Mouse (Mus musculus): ENCODE results near the gene Ranbp3. TPM values are rescaled to one million over a fixed set of nuclear protein-coding genes. Genes with fewer than 3 reads are reported as not detected.

Gene Ranbp3
- polyA plus RNA-seq, 1 experiment, result 48.7 TPM

- DNase-seq, result no peak
- 79% methylated on average over 11 of the region's 11 CpGs for WGBS
- no peak for TF ChIP-seq CTCF (conservative IDR thresholded peaks at IDR 0.05; ENCODE audit: insufficient read depth, insufficient read length, low read depth, low read length)
- TF ChIP-seq POLR2A (IDR thresholded peaks at IDR 0.05; ENCODE audit: low read depth, low read length), result no peak
- Histone ChIP-seq H3K4me3 (ENCODE audit: insufficient read depth, low read depth, low read length) (no peak overlapping the region), H3K27me3 (replicated peaks; ENCODE audit: control insufficient read depth, insufficient read depth, low read length) (no peaks in the 10 kb centered on the region), H3K36me3 (ENCODE audit: control insufficient read depth, insufficient read depth, low read length) (no peaks in the 10 kb centered on the region), H3K27ac (ENCODE audit: insufficient read depth, low read depth, low read length) (no peak overlapping the region), H3K4me1 (ENCODE audit: control insufficient read depth, insufficient read depth, low read length) (peaks cover 7% of the 10 kb centered on the region; the same call in 1 of the 2 replicates)
Observed at GRCm38 (mm10) chr17:56715360-56715759, 42.3 kb downstream of the Ranbp3 start.

- Histone ChIP-seq H3K4me1 (ENCODE audit: control insufficient read depth, insufficient read depth, low read length) (peaks cover 7% of the 10 kb centered on the region; the same call in 1 of the 2 replicates), H3K36me3 (ENCODE audit: control insufficient read depth, insufficient read depth, low read length) (no peaks in the 10 kb centered on the region), H3K27me3 (replicated peaks; ENCODE audit: control insufficient read depth, insufficient read depth, low read length) (no peaks in the 10 kb centered on the region), H3K27ac (ENCODE audit: insufficient read depth, low read depth, low read length) (0 out of 2 replicates have a peak overlapping the region, but pooled peaks have one; percentile 6), H3K4me3 (ENCODE audit: insufficient read depth, low read depth, low read length) (peak overlapping the region; percentile 75)
- WGBS, result 27% methylated on average over 22 of the region's 22 CpGs
- TF ChIP-seq POLR2A (IDR thresholded peaks at IDR 0.05; ENCODE audit: low read depth, low read length) (no peak), CTCF (conservative IDR thresholded peaks at IDR 0.05; ENCODE audit: insufficient read depth, insufficient read length, low read depth, low read length) (no peak)
- DNase-seq, result no peak
Observed at GRCm38 (mm10) chr17:56715914-56716654, 43.0 kb downstream of the Ranbp3 start.

GRCm38 (mm10) chr17:56716655-56717362, 43.7 kb downstream of the Ranbp3 start:
- peaks cover 7% of the 10 kb centered on the region; the same call in 1 of the 2 replicates for H3K4me1 ChIP-seq (ENCODE audit: control insufficient read depth, insufficient read depth, low read length)
- WGBS, result under 1% methylated on average over 46 of the region's 55 CpGs
- peak overlapping the region; percentile 61 for H3K27ac ChIP-seq (ENCODE audit: insufficient read depth, low read depth, low read length)
- TF ChIP-seq POLR2A (IDR thresholded peaks at IDR 0.05; ENCODE audit: low read depth, low read length) (peak; percentile 77), CTCF (conservative IDR thresholded peaks at IDR 0.05; ENCODE audit: insufficient read depth, insufficient read length, low read depth, low read length) (no peak)
- no peaks in the 10 kb centered on the region for H3K36me3 ChIP-seq (ENCODE audit: control insufficient read depth, insufficient read depth, low read length)
- H3K4me3 ChIP-seq (ENCODE audit: insufficient read depth, low read depth, low read length), result peak overlapping the region; percentile 91
- no peaks in the 10 kb centered on the region for H3K27me3 ChIP-seq (replicated peaks; ENCODE audit: control insufficient read depth, insufficient read depth, low read length)
- DNase-seq, result peak; percentile 99

- TF ChIP-seq CTCF (conservative IDR thresholded peaks at IDR 0.05; ENCODE audit: insufficient read depth, insufficient read length, low read depth, low read length) (no peak), POLR2A (IDR thresholded peaks at IDR 0.05; ENCODE audit: low read depth, low read length) (peak; percentile 72)
- H3K27me3 ChIP-seq (replicated peaks; ENCODE audit: control insufficient read depth, insufficient read depth, low read length), result no peaks in the 10 kb centered on the region
- H3K27ac ChIP-seq (ENCODE audit: insufficient read depth, low read depth, low read length), result peak within 1 kb of the TSS; percentile 95
- H3K4me1 ChIP-seq (ENCODE audit: control insufficient read depth, insufficient read depth, low read length), result peaks cover 7% of the 10 kb centered on the region; the same call in 1 of the 2 replicates
- peak within 1 kb of the TSS; percentile 91 for H3K4me3 ChIP-seq (ENCODE audit: insufficient read depth, low read depth, low read length)
- H3K36me3 ChIP-seq (ENCODE audit: control insufficient read depth, insufficient read depth, low read length), result no peaks in the 10 kb centered on the region
- DNase-seq, result peak; percentile 98
- WGBS, result under 1% methylated on average over 59 of the region's 59 CpGs
Observed at GRCm38 (mm10) chr17:56717363-56718058, 44.4 kb downstream of the Ranbp3 start, which contains the start of the genes Ndufa11 and Vmac. Ndufa11 (plus strand) TSS chr17:56717767. Vmac (minus strand) TSS chr17:56718022.

GRCm38 (mm10) chr17:56722441-56722840, 49.3 kb downstream of the Ranbp3 start:
- peak; percentile 78 for DNase-seq
- 35% methylated on average over 5 of the region's 5 CpGs for WGBS
- Histone ChIP-seq H3K36me3 (ENCODE audit: control insufficient read depth, insufficient read depth, low read length) (no peaks in the 10 kb centered on the region), H3K4me3 (ENCODE audit: insufficient read depth, low read depth, low read length) (no peak overlapping the region), H3K4me1 (ENCODE audit: control insufficient read depth, insufficient read depth, low read length) (no peaks in the 10 kb centered on the region), H3K27me3 (replicated peaks; ENCODE audit: control insufficient read depth, insufficient read depth, low read length) (no peaks in the 10 kb centered on the region), H3K27ac (ENCODE audit: insufficient read depth, low read depth, low read length) (0 out of 2 replicates have a peak overlapping the region, but pooled peaks have one; percentile 25)
- no peak for TF ChIP-seq POLR2A (IDR thresholded peaks at IDR 0.05; ENCODE audit: low read depth, low read length)
- TF ChIP-seq CTCF (conservative IDR thresholded peaks at IDR 0.05; ENCODE audit: insufficient read depth, insufficient read length, low read depth, low read length), result no peak

- H3K4me3 ChIP-seq (ENCODE audit: insufficient read depth, low read depth, low read length), result no peak overlapping the region
- H3K27me3 ChIP-seq (replicated peaks; ENCODE audit: control insufficient read depth, insufficient read depth, low read length), result no peaks in the 10 kb centered on the region
- no peak overlapping the region for H3K27ac ChIP-seq (ENCODE audit: insufficient read depth, low read depth, low read length)
- WGBS, result 74% methylated on average over 11 of the region's 11 CpGs
- peak; percentile 12 for DNase-seq
- H3K4me1 ChIP-seq (ENCODE audit: control insufficient read depth, insufficient read depth, low read length), result no peaks in the 10 kb centered on the region
- TF ChIP-seq CTCF (conservative IDR thresholded peaks at IDR 0.05; ENCODE audit: insufficient read depth, insufficient read length, low read depth, low read length), result peak; percentile 27; the same call in 1 of the 2 replicates
- TF ChIP-seq POLR2A (IDR thresholded peaks at IDR 0.05; ENCODE audit: low read depth, low read length), result no peak
- no peaks in the 10 kb centered on the region for H3K36me3 ChIP-seq (ENCODE audit: control insufficient read depth, insufficient read depth, low read length)
Observed at GRCm38 (mm10) chr17:56723419-56724161, 50.5 kb downstream of the Ranbp3 start.

All from kidney, adult 2 months (tissue).